Mouse (Mus musculus) MN1 (cell line): Measurements from ENCODE around the gene Arhgef25.
A peak's percentile ranks its signal among the peaks of the same experiment; 100 is the strongest.
"Not testable (repeated sequence)": the region's sequence is repeated elsewhere in the genome, so short reads cannot be mapped to it uniquely, and the experiment has no call there.

Experiments
- DNase-seq: peaks from one replicate; pipeline ENCODE4 v3.0.0-alpha.2; 2016; ENCODE audit warnings: low spot score

Arhgef25 gene

GRCm38 (mm10) chr10:127204589-127204988 is 14.7 kb upstream of the Arhgef25 start:
- no peak for DNase-seq

- DNase-seq = no peak
These were observed 13.2 kb upstream of the Arhgef25 start for GRCm38 (mm10) chr10:127203106-127203505.

GRCm38 (mm10) chr10:127200279-127200678 is 10.4 kb upstream of the Arhgef25 start:
- DNase-seq = peak; percentile 39

GRCm38 (mm10) chr10:127199474-127199873 is 9.6 kb upstream of the Arhgef25 start:
- no peak for DNase-seq

- no peak for DNase-seq
These were observed 9.2 kb upstream of the Arhgef25 start for GRCm38 (mm10) chr10:127199068-127199467.

- peak; percentile 12 for DNase-seq
These were observed 8.6 kb upstream of the Arhgef25 start for GRCm38 (mm10) chr10:127198492-127198891.

- DNase-seq = peak; percentile 29
These were observed 7.7 kb upstream of the Arhgef25 start for GRCm38 (mm10) chr10:127197505-127198110.

- DNase-seq = peak; percentile 17
These were observed 7.2 kb upstream of the Arhgef25 start for GRCm38 (mm10) chr10:127197104-127197503.

GRCm38 (mm10) chr10:127196392-127196791 is 6.5 kb upstream of the Arhgef25 start:
- DNase-seq = peak; percentile 93

GRCm38 (mm10) chr10:127195328-127196129 is 5.6 kb upstream of the Arhgef25 start, which contains the start of gene Dtx3:
Gene Dtx3, minus strand, starts transcription at chr10:127195728.
- peak; percentile 70 for DNase-seq

GRCm38 (mm10) chr10:127194428-127195327 is 4.8 kb upstream of the Arhgef25 start:
- peak; percentile 85 for DNase-seq

GRCm38 (mm10) chr10:127193011-127193410 is 3.1 kb upstream of the Arhgef25 start:
- no peak for DNase-seq

- not testable (repeated sequence) for DNase-seq
These were observed 2.1 kb upstream of the Arhgef25 start for GRCm38 (mm10) chr10:127192057-127192328.

- DNase-seq = peak; percentile 62
These were observed 1.5 kb upstream of the Arhgef25 start for GRCm38 (mm10) chr10:127191191-127192056.

GRCm38 (mm10) chr10:127190398-127191190 is 711 bp upstream of the Arhgef25 start:
- DNase-seq = peak; percentile 27

GRCm38 (mm10) chr10:127189116-127189650 is 700 bp downstream of the Arhgef25 start:
- DNase-seq = peak; percentile 91

GRCm38 (mm10) chr10:127188465-127189115 is 1.3 kb downstream of the Arhgef25 start:
- peak; percentile 90 for DNase-seq

GRCm38 (mm10) chr10:127188079-127188453 is 1.8 kb downstream of the Arhgef25 start:
- peak; percentile 46 for DNase-seq

- DNase-seq = no peak
These were observed 2.4 kb downstream of the Arhgef25 start for GRCm38 (mm10) chr10:127187371-127188078.
